19 mouse cellular contexts compared by ENCODE assay signal in genomic region chr9:114691112-114691511, GRCm38 (mm10). TPM values are rescaled to one million over a fixed set of nuclear protein-coding genes. Genes with fewer than 3 reads are reported as not detected.
DNase-seq lines count a peak whose midpoint lies in the region; ATAC-seq lines count a peak whose summit lies in the region.
"Had no signal": no experiment of that assay in that cellular context is flagged by ENCODE, and none has a peak within 500 bp of the region (broad histone marks: within the 10 kb centered on the region; RNA-seq: fewer than 3 reads in every experiment).

No protein-coding gene starts in this region.

- ATAC-seq in hindbrain, embryonic 15.5 days (ENCODE audit: low FRiP score, low read depth): no peak
- no peak for ATAC-seq in hindbrain, embryonic 11.5 days (ENCODE audit: low FRiP score)
- ATAC-seq in neural tube, embryonic 13.5 days (ENCODE audit: low read depth): no peak
- ATAC-seq: inflammation-experienced regulatory T-cells, adult 6 months had no signal

- H3K4me1 ChIP-seq in hindbrain, embryonic 15.5 days (replicated peaks): peaks cover 39% of the 10 kb centered on the region
- H3K4me1 ChIP-seq in hindbrain, embryonic 11.5 days (replicated peaks; ENCODE audit: control insufficient read depth, insufficient read depth, low read length): peaks cover 6% of the 10 kb centered on the region; the same call in 1 of the 2 replicates
- peaks cover 34% of the 10 kb centered on the region for H3K4me1 ChIP-seq in embryonic facial prominence, embryonic 10.5 days
- peaks cover 39% of the 10 kb centered on the region for H3K4me1 ChIP-seq in neural tube, embryonic 13.5 days (replicated peaks)

- no peaks in the 10 kb centered on the region for H3K27me3 ChIP-seq in hindbrain, embryonic 15.5 days
- no peaks in the 10 kb centered on the region for H3K27me3 ChIP-seq in hindbrain, embryonic 11.5 days (ENCODE audit: control insufficient read depth, insufficient read depth, low read length)
- no peaks in the 10 kb centered on the region for H3K27me3 ChIP-seq in embryonic facial prominence, embryonic 10.5 days (replicated peaks; ENCODE audit: low read depth, poor library complexity, severe bottlenecking)
- H3K27me3 ChIP-seq in neural tube, embryonic 13.5 days: no peaks in the 10 kb centered on the region
- H3K27me3 ChIP-seq: heart, embryonic 15.5 days; limb, embryonic 15.5 days; Patski had no signal

- peaks cover 33% of the 10 kb centered on the region for H3K36me3 ChIP-seq in hindbrain, embryonic 15.5 days
- no peaks in the 10 kb centered on the region for H3K36me3 ChIP-seq in hindbrain, embryonic 11.5 days (ENCODE audit: control insufficient read depth, insufficient read depth, low read length)
- peaks cover 47% of the 10 kb centered on the region for H3K36me3 ChIP-seq in embryonic facial prominence, embryonic 10.5 days (replicated peaks)
- H3K36me3 ChIP-seq in neural tube, embryonic 13.5 days: peaks cover 42% of the 10 kb centered on the region

- H3K9me3 ChIP-seq in hindbrain, embryonic 15.5 days: no peaks in the 10 kb centered on the region
- no peaks in the 10 kb centered on the region for H3K9me3 ChIP-seq in hindbrain, embryonic 11.5 days (ENCODE audit: control insufficient read depth, low read length)
- no peaks in the 10 kb centered on the region for H3K9me3 ChIP-seq in embryonic facial prominence, embryonic 10.5 days
- no peaks in the 10 kb centered on the region for H3K9me3 ChIP-seq in neural tube, embryonic 13.5 days
- H3K9me3 ChIP-seq: heart, embryonic 15.5 days; limb, embryonic 15.5 days had no signal

- peak overlapping the region; percentile 68; the same call in 1 of the 2 replicates for H3K4me2 ChIP-seq in hindbrain, embryonic 15.5 days
- H3K4me2 ChIP-seq in hindbrain, embryonic 11.5 days (replicated peaks; ENCODE audit: low read depth, low read length): no peak overlapping the region
- peak overlapping the region; percentile 76 for H3K4me2 ChIP-seq in neural tube, embryonic 13.5 days

- DNase-seq in cerebellum, adult 9-10 months: peak; percentile 28
- DNase-seq in cerebellum, adult 11-12 months: no peak
- DNase-seq in hindbrain, embryonic 11.5 days (ENCODE audit: low spot score): no peak
- no peak for DNase-seq in embryonic facial prominence, embryonic 10.5 days (ENCODE audit: low spot score)
- DNase-seq in kidney, postnatal 36 days: no peak
- DNase-seq in right cerebral cortex, postnatal 14 days: no peak
- DNase-seq: cerebellum, postnatal 25 days; gastrocnemius, postnatal 36 days; kidney, adult 9 months; lung, adult 2 months; lung, postnatal 4 days; thymus, adult 18-20 months had no signal

- no peak overlapping the region; the same call in 1 of the 2 replicates for H3K9ac ChIP-seq in hindbrain, embryonic 15.5 days
- no peak overlapping the region for H3K9ac ChIP-seq in hindbrain, embryonic 11.5 days (ENCODE audit: low read depth, low read length)
- no peak overlapping the region for H3K9ac ChIP-seq in neural tube, embryonic 13.5 days
- H3K9ac ChIP-seq: limb, embryonic 15.5 days had no signal

- no peak overlapping the region; the same call in 1 of the 2 replicates for H3K4me3 ChIP-seq in hindbrain, embryonic 15.5 days
- no peak overlapping the region for H3K4me3 ChIP-seq in hindbrain, embryonic 11.5 days (ENCODE audit: low read depth, low read length)
- H3K4me3 ChIP-seq in embryonic facial prominence, embryonic 10.5 days: 0 out of 2 replicates have a peak overlapping the region, but pooled peaks have one; percentile 97
- H3K4me3 ChIP-seq in neural tube, embryonic 13.5 days: no peak overlapping the region

- H3K27ac ChIP-seq in hindbrain, embryonic 15.5 days (replicated peaks): no peak overlapping the region
- H3K27ac ChIP-seq in hindbrain, embryonic 11.5 days (ENCODE audit: low read depth, low read length): no peak overlapping the region
- H3K27ac ChIP-seq in embryonic facial prominence, embryonic 10.5 days (replicated peaks): no peak overlapping the region
- no peak overlapping the region for H3K27ac ChIP-seq in neural tube, embryonic 13.5 days (replicated peaks)
- H3K27ac ChIP-seq: layer of hippocampus, adult 2 months had no signal

RNA-seq across cellular contexts. Expression of gene Dync1li1, which starts 2.5 kb away (rescaled TPM):
- 139 and 140 TPM in 2 replicates for polyA plus RNA-seq in hindbrain, embryonic 15.5 days (2015; fragmentation: Nextera tagmentation; extraction: Ambion mirVana)
- polyA plus RNA-seq in hindbrain, embryonic 11.5 days (2014; fragmentation: Nextera tagmentation; extraction: Ambion mirVana): 111 and 129 TPM in 2 replicates
- 84.4 and 89.6 TPM in 2 replicates for polyA plus RNA-seq in embryonic facial prominence, embryonic 10.5 days (2016; fragmentation: Nextera tagmentation; extraction: Ambion mirVana)
- polyA plus RNA-seq in neural tube, embryonic 13.5 days (2015; fragmentation: Nextera tagmentation; extraction: Ambion mirVana): 143 and 151 TPM in 2 replicates

RNA-seq across cellular contexts. Expression of gene Cmtm6, which starts 39.8 kb away (rescaled TPM):
- polyA plus RNA-seq in hindbrain, embryonic 15.5 days (2015; fragmentation: Nextera tagmentation; extraction: Ambion mirVana): 18.0 and 20.9 TPM in 2 replicates
- polyA plus RNA-seq in hindbrain, embryonic 11.5 days (2014; fragmentation: Nextera tagmentation; extraction: Ambion mirVana): 22.7 and 26.6 TPM in 2 replicates
- polyA plus RNA-seq in embryonic facial prominence, embryonic 10.5 days (2016; fragmentation: Nextera tagmentation; extraction: Ambion mirVana): 29.5 and 32.8 TPM in 2 replicates
- polyA plus RNA-seq in neural tube, embryonic 13.5 days (2015; fragmentation: Nextera tagmentation; extraction: Ambion mirVana): 20.3 and 22.3 TPM in 2 replicates

RNA-seq across cellular contexts. Expression of gene Cnot10, which starts 51.1 kb away (rescaled TPM):
- 50.2 and 53.2 TPM in 2 replicates for polyA plus RNA-seq in hindbrain, embryonic 15.5 days (2015; fragmentation: Nextera tagmentation; extraction: Ambion mirVana)
- polyA plus RNA-seq in hindbrain, embryonic 11.5 days (2014; fragmentation: Nextera tagmentation; extraction: Ambion mirVana): 60.7 and 64.2 TPM in 2 replicates
- 73.2 and 74.3 TPM in 2 replicates for polyA plus RNA-seq in embryonic facial prominence, embryonic 10.5 days (2016; fragmentation: Nextera tagmentation; extraction: Ambion mirVana)
- 57.1 and 62.2 TPM in 2 replicates for polyA plus RNA-seq in neural tube, embryonic 13.5 days (2015; fragmentation: Nextera tagmentation; extraction: Ambion mirVana)
